ENCODE assay signal across 8 mouse cellular contexts in genomic region chr7:4150059-4150541, GRCm38 (mm10). TPM values are rescaled to one million over a fixed set of nuclear protein-coding genes. Genes with fewer than 3 reads are reported as not detected.
DNase-seq lines count a peak whose midpoint lies in the region; ATAC-seq and TF ChIP-seq lines count a peak whose summit lies in the region.

Leng9 (minus strand) TSS chr7:4150374.

- peak within 1 kb of the TSS; percentile 84 for H3K27ac ChIP-seq in forebrain, embryonic 10.5 days
- peak within 1 kb of the TSS; percentile 94 for H3K27ac ChIP-seq in liver, embryonic 11.5 days (ENCODE audit: low read depth, low read length)
- H3K27ac ChIP-seq in midbrain, postnatal 0 days (ENCODE audit: low read depth, low read length): peak within 1 kb of the TSS; percentile 94

- H3K4me2 ChIP-seq in liver, embryonic 11.5 days: peak within 1 kb of the TSS; percentile 89
- peak within 1 kb of the TSS; percentile 80 for H3K4me2 ChIP-seq in midbrain, postnatal 0 days (ENCODE audit: low read depth, low read length, poor library complexity, severe bottlenecking)

- peaks cover 35% of the 10 kb centered on the region for H3K4me1 ChIP-seq in forebrain, embryonic 10.5 days
- peaks cover 19% of the 10 kb centered on the region for H3K4me1 ChIP-seq in liver, embryonic 11.5 days (replicated peaks; ENCODE audit: control insufficient read depth, insufficient read depth, low read length)
- H3K4me1 ChIP-seq in midbrain, postnatal 0 days (ENCODE audit: insufficient read depth, low read length): no peaks in the 10 kb centered on the region

- TF ChIP-seq CTCF in midbrain, postnatal 0 days (IDR thresholded peaks at IDR 0.05): no peak

- peak within 1 kb of the TSS; percentile 75 for H3K4me3 ChIP-seq in forebrain, embryonic 10.5 days
- H3K4me3 ChIP-seq in liver, embryonic 11.5 days (ENCODE audit: low read depth, low read length): peak within 1 kb of the TSS; percentile 82
- peak within 1 kb of the TSS; percentile 74 for H3K4me3 ChIP-seq in midbrain, postnatal 0 days (ENCODE audit: low read depth, low read length)

- no peak for ATAC-seq in frontal cortex, adult (ENCODE audit: low TSS enrichment)
- peak; percentile 17 for ATAC-seq in inflammation-experienced regulatory T-cells, adult 6 months
- peak; percentile 46 for ATAC-seq in liver, embryonic 11.5 days (replicated peaks; ENCODE audit: low FRiP score)
- peak; percentile 14; the same call in 1 of the 2 replicates for ATAC-seq in midbrain, postnatal 0 days (ENCODE audit: low FRiP score)

- H3K36me3 ChIP-seq in forebrain, embryonic 10.5 days (replicated peaks): peaks cover 35% of the 10 kb centered on the region
- H3K36me3 ChIP-seq in liver, embryonic 11.5 days (ENCODE audit: control insufficient read depth, insufficient read depth, low read length): peaks cover 19% of the 10 kb centered on the region
- H3K36me3 ChIP-seq in midbrain, postnatal 0 days (ENCODE audit: insufficient read depth, low read length): peaks cover 17% of the 10 kb centered on the region

- peak within 1 kb of the TSS; percentile 83 for H3K9ac ChIP-seq in liver, embryonic 11.5 days (ENCODE audit: low read depth, low read length)
- H3K9ac ChIP-seq in midbrain, postnatal 0 days (replicated peaks; ENCODE audit: low read length, poor library complexity, severe bottlenecking): peak within 1 kb of the TSS; percentile 84

- H3K9me3 ChIP-seq in forebrain, embryonic 10.5 days: 0 out of 2 replicates have a peak, but pooled peaks cover 3% of the 10 kb centered on the region
- H3K9me3 ChIP-seq in liver, embryonic 11.5 days (ENCODE audit: control insufficient read depth, low read length): no peaks in the 10 kb centered on the region
- no peaks in the 10 kb centered on the region for H3K9me3 ChIP-seq in midbrain, postnatal 0 days (ENCODE audit: low read length)

- peak; percentile 55 to 61 for DNase-seq in frontal cortex, postnatal 10 days (ENCODE audit: low spot score in 2 of 2)
- peak; percentile 32 for DNase-seq in adrenal gland, postnatal 25 days
- peak; percentile 34 for DNase-seq in forebrain, embryonic 10.5 days (ENCODE audit: extremely low spot score, low spot score)
- peak; percentile 69 for DNase-seq in liver, embryonic 11.5 days (ENCODE audit: low spot score)
- DNase-seq in midbrain, postnatal 0 days (ENCODE audit: low spot score): peak; percentile 32
- DNase-seq in ovary, postnatal 10 days (ENCODE audit: low spot score): no peak

- WGBS in forebrain, embryonic 10.5 days: 2% methylated on average over 14 of the region's 14 CpGs
- 2% methylated on average over 14 of the region's 14 CpGs for WGBS in liver, embryonic 11.5 days
- WGBS in midbrain, postnatal 0 days: under 1% methylated on average over 14 of the region's 14 CpGs

- H3K27me3 ChIP-seq in forebrain, embryonic 10.5 days (ENCODE audit: poor library complexity, severe bottlenecking): peaks cover 30% of the 10 kb centered on the region
- H3K27me3 ChIP-seq in liver, embryonic 11.5 days (replicated peaks; ENCODE audit: control insufficient read depth, insufficient read depth, low read length): peaks cover 7% of the 10 kb centered on the region
- peaks cover 5% of the 10 kb centered on the region; the same call in 1 of the 2 replicates for H3K27me3 ChIP-seq in midbrain, postnatal 0 days (ENCODE audit: insufficient read depth, low read length)

RNA-seq across cellular contexts. Expression of gene Leng9, which starts in this region (rescaled TPM):
- total RNA-seq in adrenal gland, postnatal 25 days (2021): 11.5 and 12.2 TPM in 2 replicates
- polyA plus RNA-seq in forebrain, embryonic 10.5 days (2016; fragmentation: Nextera tagmentation; extraction: Ambion mirVana): 1.7 and 1.8 TPM in 2 replicates
- polyA plus RNA-seq in inflammation-experienced regulatory T-cells, adult 6 months (2017; shearing (Covaris generic)): 1 to 10 TPM; 6.3 to 9.5 (median 7.2) TPM
- polyA plus RNA-seq in liver, embryonic 11.5 days (2014; fragmentation: Nextera tagmentation; extraction: Ambion mirVana): 1.8 TPM in 2 replicates
- 3.3 and 4.9 TPM in 2 replicates for total RNA-seq in midbrain, postnatal 0 days (2014; rRNA removed)
- polyA plus RNA-seq in midbrain, postnatal 0 days (2015; fragmentation: Nextera tagmentation; extraction: Ambion mirVana): 4.7 and 5.3 TPM in 2 replicates
